ENCODE assay signal across 8 mouse cellular contexts in the genomic region with DNA sequence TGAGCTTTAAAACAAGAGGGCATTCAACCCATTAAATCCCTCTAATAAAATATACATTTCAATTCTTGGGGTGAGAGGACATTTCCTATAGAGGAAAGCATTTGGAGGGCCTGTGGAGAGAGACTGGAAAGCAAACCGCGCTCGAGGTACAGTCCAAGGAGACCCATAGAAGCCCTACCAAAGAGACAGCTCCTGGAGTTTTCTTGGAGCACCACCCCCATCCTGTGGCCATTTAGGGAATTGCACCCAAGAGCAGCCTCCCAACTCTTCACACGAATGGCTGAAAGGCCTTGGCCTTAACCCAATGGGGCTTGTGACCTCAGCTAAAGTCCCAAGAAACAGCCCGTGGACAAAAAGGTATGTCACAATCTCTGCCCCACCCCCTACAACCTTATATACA. TPM values are rescaled to one million over a fixed set of nuclear protein-coding genes. Genes with fewer than 3 reads are reported as not detected.
DNase-seq lines count a peak whose midpoint lies in the region; ATAC-seq and TF ChIP-seq lines count a peak whose summit lies in the region.

No protein-coding gene starts in this region.

- peak; percentile 73 for DNase-seq in G1E (ENCODE audit: low spot score)
- DNase-seq in cerebellum, adult 11 months = peak; percentile 81
- peak; percentile 86 to 93 for DNase-seq in heart, postnatal 36 days
- DNase-seq in layer of hippocampus, adult 11-12 months (ENCODE audit: low spot score) = peak; percentile 92
- DNase-seq in lung, embryonic 14.5 days = peak; percentile 92
- DNase-seq in ovary, adult 18-20 months (ENCODE audit: low spot score) = peak; percentile 50
- DNase-seq in thymus, adult 18-20 months = peak; percentile 51

- H3K9ac ChIP-seq in forebrain, embryonic 15.5 days (replicated peaks) = no peak overlapping the region
- no peak overlapping the region for H3K9ac ChIP-seq in lung, embryonic 14.5 days

- 1% methylated on average over 5 of the region's 5 CpGs for WGBS in forebrain, embryonic 15.5 days
- under 1% methylated on average over 5 of the region's 5 CpGs for WGBS in lung, embryonic 14.5 days

- no peak overlapping the region for H3K27ac ChIP-seq in forebrain, embryonic 15.5 days (replicated peaks)
- no peak overlapping the region for H3K27ac ChIP-seq in lung, embryonic 14.5 days (ENCODE audit: low read depth)

- intact Hi-C loops in heart, postnatal 36 days (cut with DNase I) = loop anchor here (1.0 to 5.0 kb wide), 3 partner anchors 44 to 135 kb away; a partner anchor contains a TSS

- no peak overlapping the region for H3K4me3 ChIP-seq in G1E (ENCODE audit: low read depth, low read length)
- no peak overlapping the region for H3K4me3 ChIP-seq in forebrain, embryonic 15.5 days
- no peak overlapping the region for H3K4me3 ChIP-seq in lung, embryonic 14.5 days (ENCODE audit: low read depth, low read length)

- no peaks in the 10 kb centered on the region for H3K36me3 ChIP-seq in G1E (replicated peaks)
- H3K36me3 ChIP-seq in forebrain, embryonic 15.5 days = no peaks in the 10 kb centered on the region
- no peaks in the 10 kb centered on the region for H3K36me3 ChIP-seq in lung, embryonic 14.5 days (ENCODE audit: insufficient read depth)

- H3K4me2 ChIP-seq in forebrain, embryonic 15.5 days (replicated peaks) = no peak overlapping the region
- H3K4me2 ChIP-seq in lung, embryonic 14.5 days = no peak overlapping the region

- peak; percentile 75 for TF ChIP-seq CTCF in G1E (IDR thresholded peaks at IDR 0.05; ENCODE audit: low read depth, low read length)
- peak; percentile 95 for TF ChIP-seq CTCF in lung, embryonic 14.5 days (IDR thresholded peaks at IDR 0.05; ENCODE audit: low read depth)

- H3K27me3 ChIP-seq in G1E (ENCODE audit: insufficient read depth, low read length) = peaks cover 52% of the 10 kb centered on the region
- H3K27me3 ChIP-seq in forebrain, embryonic 15.5 days = no peaks in the 10 kb centered on the region
- H3K27me3 ChIP-seq in lung, embryonic 14.5 days (ENCODE audit: insufficient read depth, low read length) = no peaks in the 10 kb centered on the region

- peak; percentile 49; the same call in 1 of the 2 replicates for ATAC-seq in G1E (ENCODE audit: extremely low read depth, insufficient number of reproducible peaks, low FRiP score, poor library complexity, severe bottlenecking)
- ATAC-seq in forebrain, embryonic 15.5 days (replicated peaks) = peak; percentile 67
- peak; percentile 74; the same call in 1 of the 2 replicates for ATAC-seq in lung, embryonic 14.5 days (ENCODE audit: insufficient read depth)

- H3K9me3 ChIP-seq in G1E (replicated peaks) = no peaks in the 10 kb centered on the region
- H3K9me3 ChIP-seq in forebrain, embryonic 15.5 days = no peaks in the 10 kb centered on the region
- H3K9me3 ChIP-seq in lung, embryonic 14.5 days (ENCODE audit: low read depth, low read length) = no peaks in the 10 kb centered on the region

- H3K4me1 ChIP-seq in G1E (ENCODE audit: insufficient read depth, low read depth, low read length) = peaks cover 4% of the 10 kb centered on the region; the same call in 1 of the 2 replicates
- H3K4me1 ChIP-seq in forebrain, embryonic 15.5 days = no peaks in the 10 kb centered on the region
- no peaks in the 10 kb centered on the region for H3K4me1 ChIP-seq in lung, embryonic 14.5 days (ENCODE audit: insufficient read depth)

RNA-seq across cellular contexts. Expression of a gene that starts 6.3 kb away (rescaled TPM):
- total RNA-seq in G1E (2014; fragmentation: Nextera tagmentation) (not detected in 2 replicates), G1E (2017) (0.05 TPM in 1 of 2 replicates, not detected in the other)
- polyA plus RNA-seq in G1E (2012) = not detected in 2 replicates
- not detected in 2 replicates for polyA plus RNA-seq in forebrain, embryonic 15.5 days (2015; fragmentation: Nextera tagmentation; extraction: Ambion mirVana)
- total RNA-seq in heart, postnatal 36 days (2021) = not detected
- polyA plus RNA-seq in lung, embryonic 14.5 days (2014; fragmentation: Nextera tagmentation; extraction: Ambion mirVana) = not detected in 2 replicates

RNA-seq across cellular contexts. Expression of a gene that starts 10.0 kb away (rescaled TPM):
- total RNA-seq in G1E (2014; fragmentation: Nextera tagmentation) (20.2 and 29.3 TPM in 2 replicates), G1E (2017) (22.8 and 22.9 TPM in 2 replicates)
- 10.6 and 13.8 TPM in 2 replicates for polyA plus RNA-seq in G1E (2012)
- polyA plus RNA-seq in forebrain, embryonic 15.5 days (2015; fragmentation: Nextera tagmentation; extraction: Ambion mirVana) = 7.1 and 8.9 TPM in 2 replicates
- under 1 TPM; 0.76 to 0.94 TPM for total RNA-seq in heart, postnatal 36 days (2021)
- polyA plus RNA-seq in lung, embryonic 14.5 days (2014; fragmentation: Nextera tagmentation; extraction: Ambion mirVana) = 31.2 and 32.5 TPM in 2 replicates

RNA-seq across cellular contexts. Expression of a gene that starts 13.5 kb away (rescaled TPM):
- total RNA-seq in G1E (2014; fragmentation: Nextera tagmentation) = 41.1 and 42.1 TPM in 2 replicates
- total RNA-seq in G1E (2017) = 40.1 and 42.4 TPM in 2 replicates
- 44.1 and 52.8 TPM in 2 replicates for polyA plus RNA-seq in G1E (2012)
- polyA plus RNA-seq in forebrain, embryonic 15.5 days (2015; fragmentation: Nextera tagmentation; extraction: Ambion mirVana) = 167 and 170 TPM in 2 replicates
- 10 to 100 TPM; 73.9 to 75.5 TPM for total RNA-seq in heart, postnatal 36 days (2021)
- 183 and 192 TPM in 2 replicates for polyA plus RNA-seq in lung, embryonic 14.5 days (2014; fragmentation: Nextera tagmentation; extraction: Ambion mirVana)

RNA-seq across cellular contexts. Expression of a gene that starts 28.9 kb away (rescaled TPM):
- total RNA-seq in G1E (2014; fragmentation: Nextera tagmentation) = 22.5 and 27.8 TPM in 2 replicates
- 15.0 and 16.6 TPM in 2 replicates for total RNA-seq in G1E (2017)
- 31.3 and 48.1 TPM in 2 replicates for polyA plus RNA-seq in G1E (2012)
- 29.7 and 31.1 TPM in 2 replicates for polyA plus RNA-seq in forebrain, embryonic 15.5 days (2015; fragmentation: Nextera tagmentation; extraction: Ambion mirVana)
- 10 to 100 TPM in 1 of 2 experiments, 1 to 10 TPM in 1; 8.2 to 10.3 TPM for total RNA-seq in heart, postnatal 36 days (2021)
- 35.8 and 40.6 TPM in 2 replicates for polyA plus RNA-seq in lung, embryonic 14.5 days (2014; fragmentation: Nextera tagmentation; extraction: Ambion mirVana)

RNA-seq across cellular contexts. Expression of a gene that starts 44.4 kb away (rescaled TPM):
- total RNA-seq in G1E (2014; fragmentation: Nextera tagmentation) (not detected in 2 replicates), G1E (2017) (not detected in 2 replicates)
- polyA plus RNA-seq in G1E (2012) = not detected in 2 replicates
- polyA plus RNA-seq in forebrain, embryonic 15.5 days (2015; fragmentation: Nextera tagmentation; extraction: Ambion mirVana) = 0.43 and 0.89 TPM in 2 replicates
- total RNA-seq in heart, postnatal 36 days (2021) = not detected
- polyA plus RNA-seq in lung, embryonic 14.5 days (2014; fragmentation: Nextera tagmentation; extraction: Ambion mirVana) = not detected in 2 replicates
